Comparison of ENCODE assay signal across 22 mouse cellular contexts in the genomic region with DNA sequence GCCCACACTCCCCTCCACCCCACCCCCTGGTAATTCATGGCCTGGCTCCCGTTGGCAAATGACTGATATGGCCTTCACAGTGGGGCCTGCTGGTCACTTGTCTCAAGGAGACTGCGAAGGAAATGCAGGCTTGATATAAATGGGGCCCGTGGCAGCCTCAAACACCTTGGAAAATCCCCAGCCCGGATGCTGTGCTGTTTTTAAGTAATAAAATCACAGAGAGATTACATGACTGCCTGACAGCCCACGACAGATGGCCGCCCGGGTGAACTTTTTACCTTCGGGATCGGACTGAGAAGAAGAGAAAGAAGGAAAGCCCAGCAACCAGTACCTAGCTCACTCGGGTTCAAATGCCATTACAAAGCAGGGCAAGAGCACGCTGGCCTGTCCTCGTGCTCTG.
A peak's percentile ranks its signal among the peaks of the same experiment; 100 is the strongest.
DNase-seq lines count a peak whose midpoint lies in the region; ATAC-seq lines count a peak whose summit lies in the region.
"Had no signal": no experiment of that assay in that cellular context is flagged by ENCODE, and none has a peak within 500 bp of the region (broad histone marks: within the 10 kb centered on the region; RNA-seq: fewer than 3 reads in every experiment).

No protein-coding gene starts in this region.

- no peak overlapping the region for H3K4me2 ChIP-seq in embryonic facial prominence, embryonic 14.5 days (ENCODE audit: low read depth, low read length)
- H3K4me2 ChIP-seq: embryonic facial prominence, embryonic 12.5 days; forebrain, embryonic 12.5 days; hindbrain, embryonic 13.5 days had no signal

- no peaks in the 10 kb centered on the region for H3K36me3 ChIP-seq in embryonic facial prominence, embryonic 14.5 days (ENCODE audit: control insufficient read depth, insufficient read depth, low read length)
- H3K36me3 ChIP-seq: embryonic facial prominence, embryonic 12.5 days; forebrain, embryonic 12.5 days; heart, embryonic 10.5 days; hindbrain, embryonic 13.5 days had no signal

- no peaks in the 10 kb centered on the region for H3K9me3 ChIP-seq in embryonic facial prominence, embryonic 14.5 days (ENCODE audit: control insufficient read depth, low read length)
- H3K9me3 ChIP-seq: embryonic facial prominence, embryonic 12.5 days; heart, embryonic 10.5 days; hindbrain, embryonic 13.5 days had no signal

- 58% methylated on average over 12 of the region's 12 CpGs for WGBS in embryonic facial prominence, embryonic 14.5 days

- no peak overlapping the region for H3K4me3 ChIP-seq in embryonic facial prominence, embryonic 14.5 days (ENCODE audit: low read depth, low read length)
- H3K4me3 ChIP-seq: embryonic facial prominence, embryonic 12.5 days; forebrain, embryonic 12.5 days; heart, embryonic 10.5 days; hindbrain, embryonic 13.5 days had no signal

- no peak for ATAC-seq in embryonic facial prominence, embryonic 14.5 days (ENCODE audit: low read depth)
- ATAC-seq: activated CD4-positive, CD25-positive, alpha-beta regulatory T cell, adult 4 months; forebrain, embryonic 16.5 days; hindbrain, postnatal 0 days; Patski had no signal

- H3K9ac ChIP-seq in embryonic facial prominence, embryonic 14.5 days (ENCODE audit: low read depth, low read length) = no peak overlapping the region
- H3K9ac ChIP-seq: embryonic facial prominence, embryonic 12.5 days; forebrain, embryonic 12.5 days; hindbrain, embryonic 13.5 days had no signal

- DNase-seq in adrenal gland, postnatal 10 days = peak; percentile 9
- DNase-seq in adrenal gland, adult 18-20 months (ENCODE audit: low spot score in 2 of 2) = no peak
- peak; percentile 36 for DNase-seq in kidney, postnatal 14 days
- no peak for DNase-seq in kidney, adult 18-20 months
- peak; percentile 12 for DNase-seq in adrenal gland, postnatal 14 days
- peak; percentile 9 for DNase-seq in embryonic facial prominence, embryonic 14.5 days (ENCODE audit: low spot score)
- DNase-seq: cerebellum, adult 11 months; cerebellum, adult 8-10 months; cerebellum, postnatal 14 days; embryo, embryonic 11 days; gastrocnemius, postnatal 10 days; heart, adult 18-20 months; heart, postnatal 10 days; heart, postnatal 4 days had no signal

- H3K27me3 ChIP-seq in embryonic facial prominence, embryonic 14.5 days (replicated peaks; ENCODE audit: control insufficient read depth, insufficient read depth, low read length) = no peaks in the 10 kb centered on the region
- H3K27me3 ChIP-seq: embryonic facial prominence, embryonic 12.5 days had no signal

- H3K4me1 ChIP-seq in embryonic facial prominence, embryonic 14.5 days (ENCODE audit: control insufficient read depth, insufficient read depth, low read length) = no peaks in the 10 kb centered on the region
- H3K4me1 ChIP-seq: embryonic facial prominence, embryonic 12.5 days; heart, embryonic 10.5 days had no signal

- H3K27ac ChIP-seq in embryonic facial prominence, embryonic 14.5 days (replicated peaks; ENCODE audit: low read depth, low read length) = no peak overlapping the region
- H3K27ac ChIP-seq: embryonic facial prominence, embryonic 12.5 days; forebrain, embryonic 12.5 days; heart, embryonic 10.5 days; hindbrain, embryonic 13.5 days; hindbrain, postnatal 0 days had no signal

Comparison
In these comparisons a context has a peak if more than half of its experiments do, and no peak if none do; other contexts are left out.
1. DNase-seq: peak in adrenal gland, postnatal 10 days (single experiment), kidney, postnatal 14 days (single experiment), adrenal gland, postnatal 14 days (single experiment) and embryonic facial prominence, embryonic 14.5 days (single experiment); none in adrenal gland, adult 18-20 months (0 of 2) and kidney, adult 18-20 months (single experiment).